Mouse (Mus musculus) intestine, embryonic 16.5 days (tissue): ENCODE measurements around the gene Hivep2. TPM values are rescaled to one million over a fixed set of nuclear protein-coding genes. Genes with fewer than 3 reads are reported as not detected.

Source experiments
- ATAC-seq: fragments of 200-750 bp; cut with Nextera tagmentation; 2 replicates; pipeline ENCODE4 v1.8.0; 2017; ENCODE audit warnings: moderate TSS enrichment, moderate library complexity
- H3K27ac ChIP-seq: fragments of 300-500 bp; sonication (generic); 2 replicates; pipeline ENCODE4 v1.5.1; 2014; ENCODE audit warnings: mild to moderate bottlenecking, low read length
- H3K27me3 ChIP-seq: fragments of 300-500 bp; sonication (generic); replicated peaks from 2 replicates; pipeline ENCODE4 v1.6.1; 2014; ENCODE audit warnings: low read length, control low read depth, mixed read lengths; ENCODE audit not compliant: control insufficient read depth, insufficient read depth
- H3K36me3 ChIP-seq: fragments of 300-500 bp; sonication (generic); 2 replicates; pipeline ENCODE4 v1.6.1; 2014; ENCODE audit warnings: low read length, control low read depth; ENCODE audit not compliant: control insufficient read depth, insufficient read depth
- H3K4me1 ChIP-seq: fragments of 300-500 bp; sonication (generic); 2 replicates; pipeline ENCODE4 v1.6.1; 2014; ENCODE audit warnings: low read length, control low read depth, mixed read lengths; ENCODE audit not compliant: control insufficient read depth, insufficient read depth
- H3K4me2 ChIP-seq: fragments of 300-500 bp; sonication (generic); 2 replicates; pipeline ENCODE4 v1.6.1; 2014; ENCODE audit warnings: low read depth, low read length, control low read depth
- H3K4me3 ChIP-seq: fragments of 300-500 bp; sonication (generic); 2 replicates; pipeline ENCODE4 v1.5.1; 2014; ENCODE audit warnings: mild to moderate bottlenecking, low read length
- H3K9ac ChIP-seq: fragments of 300-500 bp; sonication (generic); 2 replicates; pipeline ENCODE4 v1.6.1; 2014; ENCODE audit warnings: low read depth, low read length
- H3K9me3 ChIP-seq: fragments of 300-500 bp; sonication (generic); 2 replicates; pipeline ENCODE4 v1.6.1; 2016; ENCODE audit warnings: low read length, control low read depth; ENCODE audit not compliant: control insufficient read depth
- WGBS: fragments of 180-500 bp; shearing (Covaris S2); extraction: QIAGEN DNeasy Blood & Tissue Kit; methylation state at CpG from one replicate; pipeline ENCODE4 v1.1.7; 2014; 5-methylcytosine and 5-hydroxymethylcytosine counted together
- polyA plus RNA-seq: library from polyadenylated mRNA; unstranded; fragments of >200 nt; fragmentation: Nextera tagmentation; extraction: Ambion mirVana; gene quantifications from 2 replicates; pipeline ENCODE4 v1.2.1, GENCODE M21; 2015

Gene Hivep2
- polyA plus RNA-seq, 1 experiment from 2014 or later: 3.4 TPM

DNA sequence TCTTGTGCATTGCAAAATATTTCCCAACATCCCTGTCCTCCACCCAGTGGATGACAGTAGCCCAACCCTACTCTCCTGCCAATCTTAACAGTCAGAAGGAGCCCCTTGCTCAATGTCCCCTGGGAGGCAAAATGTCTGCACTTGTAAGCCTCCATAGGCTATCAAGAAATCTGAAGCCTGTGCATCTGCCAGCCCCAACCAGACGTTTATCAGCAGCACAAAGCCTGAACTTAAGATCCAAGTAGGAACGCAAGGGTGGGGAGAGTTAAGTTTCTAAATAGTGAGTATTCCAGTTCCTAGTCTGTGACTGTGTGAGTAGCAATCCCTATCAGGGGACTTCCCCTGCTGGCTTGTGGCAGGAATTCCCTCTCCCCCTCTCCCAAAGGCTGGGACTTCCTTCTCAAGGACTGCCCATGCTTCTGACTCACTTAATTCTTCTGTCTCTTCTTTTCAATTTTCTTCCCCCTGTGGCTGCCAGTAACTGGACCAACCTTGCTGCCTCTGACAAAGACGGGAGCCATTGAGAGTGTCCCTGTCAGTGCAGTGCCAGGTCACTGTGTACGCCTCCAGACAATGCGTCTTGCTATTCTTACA is 82.5 kb downstream of the Hivep2 start:
- no peak overlapping the region for H3K9ac ChIP-seq
- H3K4me1 ChIP-seq: peaks cover 9% of the 10 kb centered on the region
- ATAC-seq: peak; percentile 25; the same call in 1 of the 2 replicates
- H3K27ac ChIP-seq: no peak overlapping the region
- no peaks in the 10 kb centered on the region for H3K27me3 ChIP-seq
- H3K4me2 ChIP-seq: no peak overlapping the region
- H3K36me3 ChIP-seq: no peaks in the 10 kb centered on the region
- 58% methylated on average over 5 of the region's 5 CpGs for WGBS
- no peaks in the 10 kb centered on the region for H3K9me3 ChIP-seq
- H3K4me3 ChIP-seq: no peak overlapping the region

DNA sequence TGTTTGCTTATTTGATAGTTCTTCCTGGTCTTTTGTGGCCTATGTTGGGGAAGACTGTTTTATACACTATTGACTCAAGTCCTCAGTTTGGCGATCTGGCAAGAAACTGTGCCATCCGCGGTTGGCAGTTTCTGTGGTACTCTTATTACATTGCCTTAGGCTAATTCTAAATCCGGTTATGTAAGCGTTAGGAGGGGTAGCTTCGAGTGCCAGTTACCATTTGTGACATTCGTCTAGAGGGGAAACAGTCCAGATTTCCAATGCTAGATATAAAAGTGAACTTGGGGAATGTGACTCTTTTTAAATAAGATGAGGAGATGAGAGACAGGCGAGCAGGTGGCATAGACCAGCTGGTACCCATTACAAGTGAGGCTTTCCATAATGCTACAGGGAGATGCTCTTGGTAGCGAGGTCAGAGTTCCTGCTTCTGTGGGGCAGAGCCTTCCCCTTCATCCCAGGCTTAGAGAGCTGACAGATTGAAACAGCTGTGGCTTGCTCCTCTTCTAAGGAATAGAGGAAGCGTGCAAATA is 83.1 kb downstream of the Hivep2 start:
- Histone ChIP-seq H3K36me3 (no peaks in the 10 kb centered on the region), H3K4me2 (no peak overlapping the region), H3K9ac (no peak overlapping the region), H3K4me1 (peaks cover 9% of the 10 kb centered on the region), H3K9me3 (no peaks in the 10 kb centered on the region), H3K27ac (no peak overlapping the region), H3K27me3 (no peaks in the 10 kb centered on the region), H3K4me3 (no peak overlapping the region)
- WGBS: 77% methylated on average over 10 of the region's 10 CpGs
- ATAC-seq: no peak; the same call in 1 of the 2 replicates

DNA sequence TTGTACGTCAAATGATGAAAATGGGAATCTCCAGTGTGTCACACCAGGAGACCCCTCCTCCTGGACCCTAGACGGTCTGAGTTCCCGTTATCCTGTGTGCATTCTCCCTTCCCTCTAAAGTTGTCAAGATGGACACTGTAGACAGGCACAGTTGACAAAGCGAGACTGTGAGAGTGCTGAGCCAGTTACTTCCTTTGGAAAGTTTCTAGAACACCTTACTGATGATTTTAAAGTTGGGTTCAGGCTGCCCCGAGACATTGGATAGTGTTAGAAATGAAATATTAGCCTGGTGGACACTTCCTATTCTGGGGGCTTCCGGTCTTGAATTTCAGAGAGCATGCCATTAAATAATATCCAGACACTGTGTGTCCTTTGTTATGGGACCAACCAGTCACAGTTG is 83.8 kb downstream of the Hivep2 start:
- no peak for ATAC-seq
- Histone ChIP-seq H3K4me2 (no peak overlapping the region), H3K36me3 (no peaks in the 10 kb centered on the region), H3K27ac (no peak overlapping the region), H3K4me1 (peaks cover 9% of the 10 kb centered on the region), H3K4me3 (no peak overlapping the region), H3K9me3 (no peaks in the 10 kb centered on the region), H3K27me3 (no peaks in the 10 kb centered on the region), H3K9ac (no peak overlapping the region)
- WGBS: 83% methylated on average over 6 of the region's 6 CpGs

DNA sequence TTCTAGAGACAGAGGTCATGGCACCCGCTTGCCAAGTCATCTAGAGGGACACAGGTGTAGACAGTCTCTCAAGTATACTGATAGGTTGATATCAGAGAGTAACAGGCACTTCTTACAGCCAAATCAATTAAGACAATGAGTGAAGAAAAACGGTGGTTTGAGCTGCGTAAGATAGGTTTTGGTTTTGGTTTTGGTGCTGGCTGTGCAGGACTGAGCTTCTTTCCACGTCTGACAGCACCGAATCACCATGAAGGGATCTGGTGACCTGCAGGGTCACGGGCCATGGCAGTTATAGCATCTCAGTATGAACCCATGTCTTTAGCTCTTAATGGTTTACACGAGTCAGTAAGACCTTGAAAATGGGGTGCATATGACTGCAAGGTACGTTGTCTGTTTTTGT is 84.7 kb downstream of the Hivep2 start:
- peaks cover 9% of the 10 kb centered on the region for H3K4me1 ChIP-seq
- H3K9ac ChIP-seq: no peak overlapping the region
- no peak overlapping the region for H3K27ac ChIP-seq
- H3K36me3 ChIP-seq: no peaks in the 10 kb centered on the region
- 94% methylated on average over 8 of the region's 8 CpGs for WGBS
- no peak for ATAC-seq
- H3K27me3 ChIP-seq: no peaks in the 10 kb centered on the region
- H3K4me2 ChIP-seq: no peak overlapping the region
- H3K4me3 ChIP-seq: no peak overlapping the region
- no peaks in the 10 kb centered on the region for H3K9me3 ChIP-seq

DNA sequence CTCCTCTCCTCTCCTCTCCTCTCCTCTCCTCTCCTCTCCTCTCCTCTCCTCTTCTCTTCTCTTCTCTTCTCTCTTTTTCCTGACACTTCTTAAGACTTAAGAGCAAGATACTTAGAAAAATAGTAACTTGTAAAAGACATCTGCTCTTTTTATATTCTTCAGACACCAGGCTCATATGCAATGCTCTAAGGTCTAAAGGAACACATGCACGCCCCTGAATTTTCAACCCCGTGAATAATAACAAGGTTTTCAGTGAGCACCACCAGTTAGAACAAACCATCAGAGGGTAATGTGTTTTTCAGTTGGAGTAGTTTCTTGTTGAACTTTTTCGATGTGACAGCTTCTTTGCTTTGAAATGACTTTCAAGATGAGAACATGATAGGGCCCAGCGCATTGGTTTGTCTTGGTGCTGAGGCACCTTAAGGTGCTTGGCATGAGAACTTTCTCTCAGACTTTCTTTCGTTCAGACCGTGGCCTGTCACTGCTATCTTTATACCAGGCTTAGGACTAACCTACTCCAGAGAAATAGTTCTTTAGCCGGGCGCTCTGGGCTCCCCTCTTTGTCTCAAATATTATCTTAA is 86.3 kb downstream of the Hivep2 start:
- ATAC-seq: no peak
- H3K4me2 ChIP-seq: no peak overlapping the region
- H3K27me3 ChIP-seq: no peaks in the 10 kb centered on the region
- H3K9ac ChIP-seq: no peak overlapping the region
- H3K9me3 ChIP-seq: no peaks in the 10 kb centered on the region
- H3K4me1 ChIP-seq: peaks cover 18% of the 10 kb centered on the region
- no peaks in the 10 kb centered on the region for H3K36me3 ChIP-seq
- H3K4me3 ChIP-seq: no peak overlapping the region
- no peak overlapping the region for H3K27ac ChIP-seq
- WGBS: 91% methylated on average over 8 of the region's 8 CpGs

DNA sequence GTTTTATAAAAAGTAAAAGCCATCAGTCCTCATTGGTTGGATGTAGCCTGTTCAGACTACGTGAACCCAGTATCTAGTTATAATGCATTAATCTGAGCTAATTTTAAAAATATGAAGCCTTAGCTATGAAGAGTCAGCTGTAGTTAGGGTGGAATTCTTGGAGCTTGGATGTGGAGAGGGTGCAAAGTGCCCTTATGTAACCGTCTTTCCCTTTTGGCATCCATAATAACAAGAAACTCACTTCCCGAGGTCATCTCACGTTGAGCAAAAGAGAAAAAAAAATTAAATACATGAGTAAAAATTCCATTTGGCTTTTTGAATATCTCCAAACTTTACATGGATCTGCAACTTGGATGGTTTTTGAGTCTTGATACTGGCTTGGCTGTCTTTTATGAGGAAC is 89.0 kb downstream of the Hivep2 start:
- Histone ChIP-seq H3K36me3 (no peaks in the 10 kb centered on the region), H3K9me3 (no peaks in the 10 kb centered on the region), H3K4me2 (no peak overlapping the region), H3K9ac (no peak overlapping the region), H3K4me1 (peaks cover 12% of the 10 kb centered on the region; the same call in 1 of the 2 replicates), H3K4me3 (no peak overlapping the region), H3K27ac (no peak overlapping the region), H3K27me3 (no peaks in the 10 kb centered on the region)
- 79% methylated on average over 4 of the region's 4 CpGs for WGBS
- no peak for ATAC-seq

DNA sequence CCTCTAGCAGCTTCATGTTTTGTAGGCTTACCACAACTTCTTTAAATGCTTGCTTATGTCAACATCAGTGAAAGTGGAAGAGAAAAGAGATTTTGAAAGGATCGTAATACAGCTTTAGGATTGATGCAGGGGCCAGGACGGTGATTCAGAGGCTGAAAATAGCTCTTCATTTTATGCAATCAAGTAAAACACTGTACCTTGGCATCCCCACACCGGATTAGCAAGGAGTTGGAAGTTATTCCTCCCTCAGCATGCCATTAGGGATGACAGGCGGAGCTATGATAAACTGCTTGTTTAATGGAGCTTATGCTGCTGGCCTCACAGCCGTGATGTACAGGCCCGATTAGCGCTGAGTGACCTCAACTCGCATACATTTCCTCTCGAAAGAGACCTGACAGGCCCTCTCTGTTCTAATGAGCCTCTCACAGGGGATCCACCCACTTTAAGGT is 89.7 kb downstream of the Hivep2 start:
- Histone ChIP-seq H3K4me1 (peaks cover 12% of the 10 kb centered on the region; the same call in 1 of the 2 replicates), H3K9ac (no peak overlapping the region), H3K27ac (peak overlapping the region; percentile 43), H3K4me2 (no peak overlapping the region), H3K27me3 (no peaks in the 10 kb centered on the region), H3K9me3 (no peaks in the 10 kb centered on the region), H3K4me3 (no peak overlapping the region), H3K36me3 (no peaks in the 10 kb centered on the region)
- ATAC-seq: peak; percentile 78
- 30% methylated on average over 9 of the region's 9 CpGs for WGBS

DNA sequence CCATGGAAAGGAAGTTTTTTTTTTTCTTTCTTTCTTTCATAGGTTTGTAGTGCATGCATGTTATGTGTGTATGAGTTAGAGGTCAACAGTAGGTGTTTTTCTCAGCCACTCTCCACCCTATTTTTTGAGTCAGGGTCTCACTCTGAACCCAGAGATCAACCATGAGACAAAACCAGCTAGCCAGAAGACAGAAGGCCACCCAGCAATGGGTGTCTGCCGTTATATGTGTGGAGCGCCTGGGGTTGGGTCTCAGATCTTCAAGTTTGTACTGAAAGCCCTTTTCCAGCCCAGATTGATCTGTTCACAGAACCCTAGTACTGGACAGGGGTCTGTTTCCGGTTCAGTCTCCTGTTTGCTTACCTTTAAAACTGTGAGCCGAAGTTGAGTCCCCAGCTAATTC is 90.2 kb downstream of the Hivep2 start:
- H3K27me3 ChIP-seq: no peaks in the 10 kb centered on the region
- H3K36me3 ChIP-seq: no peaks in the 10 kb centered on the region
- H3K9me3 ChIP-seq: no peaks in the 10 kb centered on the region
- no peak overlapping the region for H3K9ac ChIP-seq
- H3K4me1 ChIP-seq: peaks cover 12% of the 10 kb centered on the region; the same call in 1 of the 2 replicates
- no peak overlapping the region for H3K4me3 ChIP-seq
- ATAC-seq: no peak
- H3K27ac ChIP-seq: peak overlapping the region; percentile 43
- no peak overlapping the region for H3K4me2 ChIP-seq
- 63% methylated on average over 4 of the region's 4 CpGs for WGBS

DNA sequence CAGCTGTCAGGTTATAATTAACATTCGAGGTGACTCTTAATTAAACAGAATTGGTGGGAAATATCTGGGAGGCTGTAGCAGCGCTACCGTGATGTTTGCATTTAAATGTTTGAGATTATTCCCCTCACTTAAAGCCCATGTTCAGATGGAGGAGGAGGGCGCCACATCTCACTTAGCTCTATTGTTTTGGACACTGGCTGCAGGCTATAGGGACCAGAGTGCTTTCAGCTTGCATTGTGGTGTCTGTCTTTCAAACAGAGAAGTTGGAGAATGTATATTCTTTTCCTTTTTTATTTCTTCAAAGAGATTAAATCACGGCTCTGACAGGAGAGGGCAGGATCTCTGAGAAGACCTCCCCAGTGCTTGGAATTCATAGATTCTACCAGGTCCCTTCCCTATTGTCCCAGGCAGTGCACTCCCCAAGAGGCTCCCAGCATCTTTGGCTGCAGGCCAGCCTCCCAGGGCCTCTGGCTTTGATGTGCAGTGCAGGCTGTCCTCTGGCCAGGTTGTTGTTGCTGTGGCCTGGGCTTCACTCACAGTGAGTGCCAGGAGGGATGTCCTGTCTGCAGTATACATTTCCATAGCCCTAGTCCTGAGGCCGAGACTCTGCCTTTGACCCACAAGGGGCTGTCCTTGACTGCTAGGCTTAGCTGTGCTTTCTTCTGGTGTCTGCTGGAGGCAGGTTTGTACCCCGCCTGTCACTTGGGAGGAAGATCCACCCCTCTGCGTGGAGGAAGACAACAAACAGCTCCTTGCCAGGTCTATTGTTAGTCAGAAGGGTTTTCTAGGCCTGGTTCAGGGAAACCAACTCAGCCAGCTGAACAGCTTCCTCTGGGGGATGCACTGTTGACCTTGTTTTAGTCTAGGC is 90.9 kb downstream of the Hivep2 start:
- Histone ChIP-seq H3K9me3 (no peaks in the 10 kb centered on the region), H3K27ac (no peak overlapping the region)
- 57% methylated on average over 8 of the region's 8 CpGs for WGBS

More for the DNA sequence above, 90.9 kb downstream of the Hivep2 start:
- no peak overlapping the region for H3K9ac ChIP-seq
- peaks cover 12% of the 10 kb centered on the region; the same call in 1 of the 2 replicates for H3K4me1 ChIP-seq
- H3K36me3 ChIP-seq: no peaks in the 10 kb centered on the region
- no peaks in the 10 kb centered on the region for H3K27me3 ChIP-seq
- peak; percentile 72 for ATAC-seq
- H3K4me3 ChIP-seq: no peak overlapping the region
- no peak overlapping the region for H3K4me2 ChIP-seq
